Mouse (Mus musculus) liver, embryonic 14.5 days (tissue): Measurements from ENCODE around the gene Fbrs.

Experiments
- CTCF ChIP-seq: IDR thresholded peaks from 2 replicates; pipeline ENCODE4 v1.5.1; 2016; ENCODE audit warnings: antibody characterized with exemption, low read depth, control low read depth
- EP300 ChIP-seq: IDR thresholded peaks from 2 replicates; pipeline ENCODE4 v1.6.1; 2016; ENCODE audit warnings: antibody characterized with exemption, low read depth

GRCm38 (mm10) chr7:127465191-127465590 lies 13.8 kb upstream of the Fbrs start:
- no peak for TF ChIP-seq CTCF
- TF ChIP-seq EP300, result no peak
